Mouse (Mus musculus) MEL (cell line): ENCODE data around the gene Lsm8. TPM values are rescaled to one million over a fixed set of nuclear protein-coding genes. Genes with fewer than 3 reads are reported as not detected.

ENCODE experiments used
- DNase-seq: peaks from one replicate; pipeline ENCODE4 v3.0.0; 2011; ENCODE audit warnings: low read depth, low spot score
- H3K27ac ChIP-seq: 2 replicates; pipeline ENCODE4 v1.5.1; 2012; ENCODE audit warnings: low read depth, mild to moderate bottlenecking, control low read depth, low read length, moderate library complexity; ENCODE audit not compliant: control insufficient read depth
- H3K27me3 ChIP-seq, 2 experiments: fragments of 150-350 bp in 1 of 2; sonication (generic) in 1 of 2; 2 replicates each; pipeline ENCODE4 v1.6.1; 2012; ENCODE audit warnings: low read length in 2 of 2, mild to moderate bottlenecking in 2 of 2, improper control_type of control experiment in 1 of 2, moderate library complexity in 1 of 2; ENCODE audit not compliant: insufficient read depth in 2 of 2, control insufficient read depth in 1 of 2
- H3K36me3 ChIP-seq, 2 experiments: 2 replicates each; pipeline ENCODE4 v1.6.1; 2012 to 2014; ENCODE audit warnings: low read length in 2 of 2, improper control_type of control experiment in 1 of 2, inconsistent platforms in 1 of 2, mild to moderate bottlenecking in 1 of 2; ENCODE audit not compliant: insufficient read depth in 2 of 2, control insufficient read depth in 1 of 2
- H3K4me1 ChIP-seq, 2 experiments: fragments of 150-350 bp in 1 of 2; sonication (generic) in 1 of 2; 2 replicates each; pipeline ENCODE4 v1.6.1; 2012; ENCODE audit warnings: low read length in 2 of 2, improper control_type of control experiment in 1 of 2, mild to moderate bottlenecking in 1 of 2; ENCODE audit not compliant: insufficient read depth in 2 of 2, control insufficient read depth in 1 of 2
- H3K4me3 ChIP-seq, 2 experiments: fragments of 150-350 bp in 1 of 2; sonication (generic) in 1 of 2; 2 replicates each; pipeline ENCODE4 v1.5.1; 2012; ENCODE audit warnings: low read depth in 2 of 2, low read length in 2 of 2, mild to moderate bottlenecking in 2 of 2, moderate library complexity in 2 of 2, control low read depth in 1 of 2, improper control_type of control experiment in 1 of 2; ENCODE audit not compliant: control insufficient read depth in 1 of 2, insufficient read depth in 1 of 2
- H3K79me2 ChIP-seq: 2 replicates; pipeline ENCODE4 v1.6.1; 2012; ENCODE audit warnings: mild to moderate bottlenecking, low read length, moderate library complexity; ENCODE audit not compliant: control insufficient read depth, poor library complexity, insufficient read depth
- H3K9ac ChIP-seq: 2 replicates; pipeline ENCODE4 v1.6.1; 2012; ENCODE audit warnings: low read depth, mild to moderate bottlenecking, control low read depth, low read length, moderate library complexity; ENCODE audit not compliant: control insufficient read depth, poor library complexity, severe bottlenecking
- H3K9me3 ChIP-seq: fragments of 150-350 bp; sonication (generic); replicated peaks from 2 replicates; pipeline ENCODE4 v1.6.1; 2012; ENCODE audit warnings: mild to moderate bottlenecking, low read length, improper control_type of control experiment, moderate library complexity; ENCODE audit not compliant: insufficient read depth
- CHD1 ChIP-seq: IDR thresholded peaks from 2 replicates; pipeline ENCODE4 v1.6.1; 2012; ENCODE audit warnings: low read depth, mild to moderate bottlenecking, inconsistent platforms, low read length, improper control_type of control experiment
- CHD2 ChIP-seq: IDR thresholded peaks from 2 replicates; pipeline ENCODE4 v1.6.1; 2011; ENCODE audit warnings: low read length, improper control_type of control experiment
- E2F4 ChIP-seq: IDR thresholded peaks from 2 replicates; pipeline ENCODE4 v1.6.1; 2011; ENCODE audit warnings: low read depth, low read length, improper control_type of control experiment, borderline replicate concordance
- ELF1 ChIP-seq: IDR thresholded peaks from 2 replicates; pipeline ENCODE4 v1.6.1; 2014; ENCODE audit warnings: low read depth, mild to moderate bottlenecking, inconsistent platforms, low read length, improper control_type of control experiment, moderate library complexity
- ETS1 ChIP-seq: IDR thresholded peaks from 2 replicates; pipeline ENCODE4 v1.6.1; 2012; ENCODE audit warnings: low read depth, mild to moderate bottlenecking, inconsistent platforms, low read length, improper control_type of control experiment, moderate library complexity
- HCFC1 ChIP-seq: IDR thresholded peaks from 2 replicates; pipeline ENCODE4 v1.6.1; 2012; ENCODE audit warnings: low read depth, mild to moderate bottlenecking, inconsistent platforms, low read length, improper control_type of control experiment, moderate library complexity
- KAT2A ChIP-seq: conservative IDR thresholded peaks from 2 replicates; pipeline ENCODE4 v1.6.1; 2012; ENCODE audit warnings: low read depth, low read length, improper control_type of control experiment, inconsistent platforms
- MEF2A ChIP-seq: IDR thresholded peaks from 2 replicates; pipeline ENCODE4 v1.6.1; 2014; ENCODE audit warnings: low read depth, mild to moderate bottlenecking, inconsistent platforms, low read length, improper control_type of control experiment; ENCODE audit not compliant: poor library complexity, insufficient replicate concordance, severe bottlenecking; ENCODE audit errors: extremely low read depth
- MXI1 ChIP-seq: IDR thresholded peaks from 2 replicates; pipeline ENCODE4 v1.6.1; 2011; ENCODE audit warnings: mild to moderate bottlenecking, low read depth, low read length, improper control_type of control experiment
- MYC ChIP-seq: IDR thresholded peaks from 2 replicates; pipeline ENCODE4 v1.6.1; 2011; ENCODE audit warnings: low read depth, mild to moderate bottlenecking, low read length, improper control_type of control experiment, moderate library complexity
- NELFE ChIP-seq: IDR thresholded peaks from 2 replicates; pipeline ENCODE4 v1.6.1; 2011; ENCODE audit warnings: low read depth, low read length, improper control_type of control experiment
- NRF1 ChIP-seq: IDR thresholded peaks from 2 replicates; pipeline ENCODE4 v1.6.1; 2014; ENCODE audit warnings: low read depth, mild to moderate bottlenecking, inconsistent platforms, low read length, improper control_type of control experiment, moderate library complexity; ENCODE audit not compliant: poor library complexity, insufficient read depth, severe bottlenecking
- POLR2A ChIP-seq, 2 experiments: IDR thresholded peaks; 2 replicates each; pipeline ENCODE4 v1.6.1; 2011 to 2012; ENCODE audit warnings: low read length in 2 of 2, mild to moderate bottlenecking in 2 of 2, control low read depth in 1 of 2, improper control_type of control experiment in 1 of 2, low read depth in 1 of 2, moderate library complexity in 1 of 2; ENCODE audit not compliant: control insufficient read depth in 1 of 2, insufficient read depth in 1 of 2, poor library complexity in 1 of 2
- POLR2AphosphoS5 ChIP-seq: IDR thresholded peaks from 2 replicates; pipeline ENCODE4 v1.6.1; 2012; ENCODE audit warnings: low read depth, borderline replicate concordance, mild to moderate bottlenecking, inconsistent platforms, low read length, moderate library complexity, mixed read lengths
- SIN3A ChIP-seq: IDR thresholded peaks from 2 replicates; pipeline ENCODE4 v1.6.1; 2012; ENCODE audit warnings: low read length, improper control_type of control experiment, inconsistent platforms
- TAL1 ChIP-seq: IDR thresholded peaks from 2 replicates; pipeline ENCODE4 v1.6.1; 2012; ENCODE audit warnings: mild to moderate bottlenecking, inconsistent platforms, low read length, moderate library complexity, mixed read lengths
- TBP ChIP-seq: IDR thresholded peaks from 2 replicates; pipeline ENCODE4 v1.8.0; 2011; ENCODE audit warnings: low read depth, low read length, improper control_type of control experiment
- TCF12 ChIP-seq: IDR thresholded peaks from 2 replicates; pipeline ENCODE4 v1.6.1; 2014; ENCODE audit warnings: low read depth, mild to moderate bottlenecking, inconsistent platforms, low read length, improper control_type of control experiment, moderate library complexity
- ZC3H11A ChIP-seq: IDR thresholded peaks from 2 replicates; pipeline ENCODE4 v1.6.1; 2012; ENCODE audit warnings: low read depth, mild to moderate bottlenecking, inconsistent platforms, low read length, improper control_type of control experiment
- ZMIZ1 ChIP-seq: IDR thresholded peaks from 2 replicates; pipeline ENCODE4 v1.6.1; 2012; ENCODE audit warnings: low read depth, mild to moderate bottlenecking, inconsistent platforms, low read length, improper control_type of control experiment, moderate library complexity
- polyA plus RNA-seq, 2 experiments: library from polyadenylated mRNA; stranded (reverse) in 1 of 2; unstranded in 1 of 2; fragments of >175 nt in 1 of 2; fragments of >200 nt in 1 of 2; gene quantifications; 2 replicates each; pipeline versions ENCODE4 v1.2.1 to v1.2.4; 2012; ENCODE audit warnings: low replicate concordance in 2 of 2, low read depth in 1 of 2; ENCODE audit not compliant: insufficient read length in 2 of 2, insufficient read depth in 1 of 2, missing spikeins in 1 of 2
- total RNA-seq: library from RNA; depleted of rRNA; stranded (reverse); fragments of 300-350 nt; gene quantifications from 2 replicates; pipeline ENCODE4 v1.2.3, GENCODE M21; 2012; rRNA removed

Gene Lsm8
- 107 and 111 TPM in 2 replicates for total RNA-seq
- polyA plus RNA-seq = 100 to 1,000 TPM in 1 of 2 experiments, not detected in 1; 106 TPM

DNA sequence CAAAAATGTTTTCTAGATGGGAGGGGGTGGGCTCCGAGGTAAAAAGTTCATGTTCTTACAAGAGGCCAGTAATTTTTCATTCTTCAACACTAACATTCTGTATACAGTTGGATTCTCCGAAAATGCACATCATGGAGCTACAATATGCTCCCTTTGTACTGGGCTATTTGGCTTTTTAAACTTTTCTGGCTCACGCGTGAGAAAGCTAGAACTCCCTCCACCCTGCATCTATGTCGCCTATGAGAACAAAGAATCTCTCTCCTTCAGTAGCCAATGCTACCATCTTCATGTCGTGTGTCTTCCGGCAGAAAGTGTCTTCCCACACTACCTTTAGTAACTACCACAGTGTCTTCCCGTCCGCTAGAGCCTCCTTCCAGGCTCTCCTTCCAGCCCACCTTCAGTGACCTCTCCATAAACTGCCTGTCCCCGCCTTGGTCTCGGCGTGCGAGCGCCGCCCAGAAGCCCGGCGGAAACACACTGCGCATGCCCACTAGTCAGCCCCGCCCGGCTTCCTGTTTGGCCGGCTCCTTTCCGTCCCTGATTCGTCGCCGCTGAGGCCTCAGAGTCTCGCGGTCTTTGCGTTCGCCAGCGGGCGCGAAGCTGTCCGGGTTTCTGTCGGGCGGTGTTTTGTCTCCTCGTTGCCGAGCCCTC, at the start of gene Lsm8:
Gene Lsm8 (plus strand): TSS at position 529 of the 651 bp plus-strand sequence.
- H3K27me3 ChIP-seq = no peaks in the 10 kb centered on the region
- no peaks in the 10 kb centered on the region for H3K9me3 ChIP-seq
- peaks cover 12% of the 10 kb centered on the region for H3K79me2 ChIP-seq
- H3K4me1 ChIP-seq = peaks cover 2 to 3% of the 10 kb centered on the region in 2 experiments; a peak in 2 of 4 replicates
- peak; percentile 97 for DNase-seq
- peak within 1 kb of the TSS; percentile 96 for H3K27ac ChIP-seq
- peak within 1 kb of the TSS; percentile 76 to 97 for H3K4me3 ChIP-seq
- H3K9ac ChIP-seq = peak within 1 kb of the TSS; percentile 86
- H3K36me3 ChIP-seq = peaks cover 0 to 17% of the 10 kb centered on the region in 2 experiments
- peak; percentile 64; the same call in 1 of the 2 replicates for TF ChIP-seq SIN3A
- TF ChIP-seq KAT2A = peak; percentile 57; the same call in 1 of the 2 replicates
- TF ChIP-seq ZMIZ1 = no peak; the same call in 1 of the 2 replicates
- TF ChIP-seq TAL1 = no peak
- peak; percentile 96 for TF ChIP-seq CHD2
- TF ChIP-seq POLR2AphosphoS5 = peak; percentile 78; the same call in 1 of the 2 replicates
- TF ChIP-seq HCFC1 = peak; percentile 86
- peak; percentile 88 for TF ChIP-seq ELF1
- peak; percentile 52 for TF ChIP-seq MXI1
- TF ChIP-seq NRF1 = peak; percentile 87
- peak; percentile 64 for TF ChIP-seq TCF12
- peak; percentile 78 for TF ChIP-seq TBP
- TF ChIP-seq CHD1 = no peak
- TF ChIP-seq ZC3H11A = no peak
- TF ChIP-seq MEF2A = no peak
- TF ChIP-seq E2F4 = peak; percentile 79; the same call in 1 of the 2 replicates
- TF ChIP-seq NELFE = peak; percentile 72
- TF ChIP-seq MYC = no peak
- TF ChIP-seq ETS1 = peak; percentile 26; the same call in 1 of the 2 replicates
- peak; percentile 71 to 87; a peak in 3 of 4 replicates for TF ChIP-seq POLR2A (IDR thresholded peaks at IDR 0.05; ENCODE audit: control insufficient read depth in 1 of 2, insufficient read depth in 1 of 2, low read depth in 1 of 2, low read length in 2 of 2, poor library complexity in 1 of 2)
- TF ChIP-seq, all 39 proteins: peak for 14
